Mouse (Mus musculus) MN1 (cell line): ENCODE data around the gene Trpv2.

Experiments used
- DNase-seq: peaks from one replicate; pipeline ENCODE4 v3.0.0-alpha.2; 2016; ENCODE audit warnings: low spot score

Gene Trpv2

GRCm38 (mm10) chr11:62558961-62559646 lies 15.2 kb upstream of the Trpv2 start:
- peak; percentile 39 for DNase-seq

- no peak for DNase-seq
These were observed 13.7 kb upstream of the Trpv2 start for GRCm38 (mm10) chr11:62560463-62561016.

- no peak for DNase-seq
These were observed 10.7 kb upstream of the Trpv2 start for GRCm38 (mm10) chr11:62563590-62563989.

- DNase-seq, result no peak
These were observed 8.5 kb upstream of the Trpv2 start for GRCm38 (mm10) chr11:62565747-62566146.

GRCm38 (mm10) chr11:62566211-62566610 lies 8.1 kb upstream of the Trpv2 start:
- DNase-seq, result peak; percentile 58

- no peak for DNase-seq
These were observed 6.0 kb upstream of the Trpv2 start for GRCm38 (mm10) chr11:62568300-62568699.

- DNase-seq, result no peak
These were observed 408 bp downstream of the Trpv2 start for GRCm38 (mm10) chr11:62574703-62575085.

GRCm38 (mm10) chr11:62575297-62575658 lies 992 bp downstream of the Trpv2 start:
- peak; percentile 90 for DNase-seq

- peak; percentile 72 for DNase-seq
These were observed 1.6 kb downstream of the Trpv2 start for GRCm38 (mm10) chr11:62575659-62576438.

- DNase-seq, result peak; percentile 30
These were observed 2.4 kb downstream of the Trpv2 start for GRCm38 (mm10) chr11:62576530-62577152.

GRCm38 (mm10) chr11:62583031-62583430 lies 8.7 kb downstream of the Trpv2 start:
- no peak for DNase-seq

GRCm38 (mm10) chr11:62584671-62585206 lies 10.5 kb downstream of the Trpv2 start:
- DNase-seq, result no peak

GRCm38 (mm10) chr11:62587034-62587433 lies 12.7 kb downstream of the Trpv2 start:
- no peak for DNase-seq

- no peak for DNase-seq
These were observed 15.1 kb downstream of the Trpv2 start for GRCm38 (mm10) chr11:62589391-62589790.

- DNase-seq, result no peak
These were observed 16.7 kb downstream of the Trpv2 start for GRCm38 (mm10) chr11:62591026-62591425.

- DNase-seq, result no peak
These were observed 17.8 kb downstream of the Trpv2 start for GRCm38 (mm10) chr11:62591904-62592575.

GRCm38 (mm10) chr11:62598571-62598970 lies 24.3 kb downstream of the Trpv2 start:
- DNase-seq, result no peak

- DNase-seq, result no peak
These were observed 27.7 kb downstream of the Trpv2 start for GRCm38 (mm10) chr11:62601732-62602618.

GRCm38 (mm10) chr11:62602619-62603311 lies 28.5 kb downstream of the Trpv2 start:
- peak; percentile 98 for DNase-seq
